Mouse (Mus musculus): ENCODE results near the gene Tbkbp1.

- TF ChIP-seq POLR2A (IDR thresholded peaks at IDR 0.05; ENCODE audit: borderline replicate concordance, extremely low read depth, low read depth, low read length): no peak
- TF ChIP-seq CTCF (IDR thresholded peaks at IDR 0.05; ENCODE audit: insufficient read depth, low read length): no peak
Measured at GRCm38 (mm10) chr11:97120221-97120620, 31.1 kb downstream of the Tbkbp1 start.
